Mouse (Mus musculus) stomach, postnatal 0 days (tissue): Measurements from ENCODE around the gene Pias1. TPM values are rescaled to one million over a fixed set of nuclear protein-coding genes. Genes with fewer than 3 reads are reported as not detected.

Source experiments
- ATAC-seq: fragments of 200-750 bp; cut with Nextera tagmentation; 2 replicates; pipeline ENCODE4 v1.8.0; 2017; ENCODE audit not compliant: low FRiP score, low TSS enrichment
- DNase-seq: peaks from one replicate; pipeline ENCODE4 v3.0.0-alpha.2; 2016; ENCODE audit warnings: low spot score
- H3K27ac ChIP-seq: fragments of 300-500 bp; sonication (generic); replicated peaks from 2 replicates; pipeline ENCODE4 v1.5.1; 2014; ENCODE audit warnings: mild to moderate bottlenecking, control low read depth
- H3K27me3 ChIP-seq: fragments of 300-500 bp; sonication (generic); 2 replicates; pipeline ENCODE4 v1.6.1; 2014; ENCODE audit warnings: low read length; ENCODE audit not compliant: control insufficient read depth, insufficient read depth
- H3K36me3 ChIP-seq: fragments of 300-500 bp; sonication (generic); 2 replicates; pipeline ENCODE4 v1.6.1; 2014; ENCODE audit warnings: low read length, mixed read lengths; ENCODE audit not compliant: control insufficient read depth, insufficient read depth
- H3K4me1 ChIP-seq: fragments of 300-500 bp; sonication (generic); replicated peaks from 2 replicates; pipeline ENCODE4 v1.6.1; 2014; ENCODE audit warnings: antibody characterized with exemption; ENCODE audit not compliant: control insufficient read depth, insufficient read depth
- H3K4me2 ChIP-seq: fragments of 300-500 bp; sonication (generic); replicated peaks from 2 replicates; pipeline ENCODE4 v1.6.1; 2014; ENCODE audit warnings: low read depth, mild to moderate bottlenecking, control low read depth, moderate library complexity
- H3K4me3 ChIP-seq: fragments of 300-500 bp; sonication (generic); 2 replicates; pipeline ENCODE4 v1.5.1; 2014; ENCODE audit warnings: low read depth, low read length, control low read depth
- H3K9ac ChIP-seq: fragments of 300-500 bp; sonication (generic); 2 replicates; pipeline ENCODE4 v1.6.1; 2014; ENCODE audit warnings: mild to moderate bottlenecking, low read length, control low read depth, mixed read lengths
- H3K9me3 ChIP-seq: fragments of 300-500 bp; sonication (generic); 2 replicates; pipeline ENCODE4 v1.6.1; 2016; ENCODE audit warnings: low read length; ENCODE audit not compliant: control insufficient read depth
- CTCF ChIP-seq: IDR thresholded peaks from 2 replicates; pipeline ENCODE4 v1.5.1; 2016; ENCODE audit warnings: antibody characterized with exemption, low read depth, mild to moderate bottlenecking, moderate library complexity
- EP300 ChIP-seq: optimal IDR thresholded peaks from 2 replicates; pipeline ENCODE3; 2016; ENCODE audit warnings: antibody characterized with exemption
- WGBS: fragments of 180-500 bp; shearing (Covaris S2); extraction: QIAGEN DNeasy Blood & Tissue Kit; methylation state at CpG from one replicate; pipeline ENCODE4 v1.1.7; 2014; 5-methylcytosine and 5-hydroxymethylcytosine counted together
- polyA plus RNA-seq: library from polyadenylated mRNA; unstranded; fragments of >200 nt; fragmentation: Nextera tagmentation; extraction: Ambion mirVana; gene quantifications from 2 replicates; pipeline ENCODE4 v1.2.1, GENCODE M21; 2015

Pias1 gene
- polyA plus RNA-seq, 1 experiment from 2014 or later, result 28.4 TPM

- H3K9me3 ChIP-seq, result no peaks in the 10 kb centered on the region
- H3K4me3 ChIP-seq, result peak overlapping the region; percentile 98
- TF ChIP-seq EP300, result peak; percentile 6
- TF ChIP-seq CTCF, result no peak
- WGBS, result 0% methylated on average over 26 of the region's 63 CpGs
- H3K27me3 ChIP-seq, result no peaks in the 10 kb centered on the region
- peak overlapping the region; percentile 96 for H3K9ac ChIP-seq
- H3K4me2 ChIP-seq, result peak overlapping the region; percentile 76
- no peaks in the 10 kb centered on the region for H3K4me1 ChIP-seq
- H3K27ac ChIP-seq, result peak overlapping the region; percentile 95
- DNase-seq (peak; percentile 57), ATAC-seq (peak; percentile 22)
- no peaks in the 10 kb centered on the region for H3K36me3 ChIP-seq
Observed at GRCm38 (mm10) chr9:62980162-62980776, 7.5 kb downstream of the Pias1 start.

DNA sequence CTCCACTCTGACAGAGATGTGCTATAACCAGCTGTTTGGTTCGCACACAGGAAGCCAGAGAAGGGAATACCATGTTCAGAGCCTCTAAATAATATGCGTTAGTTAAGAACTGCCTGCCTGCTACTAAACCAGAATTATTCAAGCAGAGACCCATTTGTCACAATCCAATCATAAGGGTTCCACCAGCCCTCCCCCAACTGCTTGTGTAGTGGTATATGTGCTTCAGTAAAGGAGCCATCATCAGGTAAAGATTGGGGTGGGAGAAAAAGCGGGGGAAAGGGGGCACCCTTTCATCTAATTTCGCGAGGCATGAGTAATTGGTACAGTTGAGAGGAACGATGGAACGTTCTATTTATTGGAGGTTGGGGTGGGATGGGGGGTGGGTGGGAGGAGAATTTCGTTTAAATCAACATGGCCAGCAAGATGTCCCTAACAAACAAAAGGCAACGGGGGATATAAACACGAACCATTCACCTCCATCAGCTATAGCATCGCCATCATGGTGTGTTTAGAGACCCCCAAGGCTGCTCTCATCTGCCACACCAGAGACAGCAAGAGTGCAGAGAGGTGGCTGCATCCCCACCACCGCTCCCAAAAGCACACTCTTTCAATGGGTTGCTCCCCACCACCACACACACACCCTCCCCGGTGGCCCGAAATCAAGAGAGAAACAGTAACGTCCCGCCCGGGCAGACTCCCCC lies 8.1 kb downstream of the Pias1 start:
- Histone ChIP-seq H3K27me3 (no peaks in the 10 kb centered on the region), H3K9me3 (no peaks in the 10 kb centered on the region), H3K27ac (peak overlapping the region; percentile 95), H3K36me3 (no peaks in the 10 kb centered on the region), H3K4me1 (no peaks in the 10 kb centered on the region), H3K4me3 (peak overlapping the region; percentile 98), H3K4me2 (peak overlapping the region; percentile 76), H3K9ac (peak overlapping the region; percentile 96)
- WGBS, result 3% methylated on average over 17 of the region's 17 CpGs
- TF ChIP-seq EP300, result no peak
- no peak for TF ChIP-seq CTCF
- ATAC-seq (0 out of 2 replicates have a peak, but pooled peaks have one; percentile 14), DNase-seq (no peak)

DNA sequence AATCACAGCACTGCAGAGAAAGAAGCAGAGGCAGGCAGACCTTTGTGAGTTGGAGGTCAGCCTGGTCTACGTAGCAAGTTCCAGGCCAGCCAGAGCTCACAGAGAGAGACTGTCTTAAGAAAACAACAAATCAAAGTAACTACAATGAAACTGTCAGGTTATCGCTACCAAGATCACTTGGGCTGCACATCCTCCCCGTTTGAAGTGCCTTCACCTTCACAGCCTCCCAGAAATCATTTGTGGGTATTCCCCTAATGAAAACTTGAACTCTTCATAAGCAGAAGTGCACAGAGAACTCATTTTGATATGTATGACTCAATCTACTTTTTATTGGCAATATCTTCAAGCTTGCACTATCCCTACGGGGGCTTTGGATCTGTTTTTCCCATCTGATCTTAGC lies 10.6 kb downstream of the Pias1 start:
- Histone ChIP-seq H3K36me3 (no peaks in the 10 kb centered on the region), H3K27me3 (no peaks in the 10 kb centered on the region), H3K9me3 (no peaks in the 10 kb centered on the region), H3K9ac (no peak overlapping the region), H3K4me1 (no peaks in the 10 kb centered on the region), H3K4me3 (no peak overlapping the region), H3K27ac (no peak overlapping the region), H3K4me2 (no peak overlapping the region)
- DNase-seq (no peak), ATAC-seq (no peak)
- TF ChIP-seq CTCF (no peak), EP300 (no peak)
- WGBS, result 69% methylated on average over 4 of the region's 4 CpGs

DNA sequence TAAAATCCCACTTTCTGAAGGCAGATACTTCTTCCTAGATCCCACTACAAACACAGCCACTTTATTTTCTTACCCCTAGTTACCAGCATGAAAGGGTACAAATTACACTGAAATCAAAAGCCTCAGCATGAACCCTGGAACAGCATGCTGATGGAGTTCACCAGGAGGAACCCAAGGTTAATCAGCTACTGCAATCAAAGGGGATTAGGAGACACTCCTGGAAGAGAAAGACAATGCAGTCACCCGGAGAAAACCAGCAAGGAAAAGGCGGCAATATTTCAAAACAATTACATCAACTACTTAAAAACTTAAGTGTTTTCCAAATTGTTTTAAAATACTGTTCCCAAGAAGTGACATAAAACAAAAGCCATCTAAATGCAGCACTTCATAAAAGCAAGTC lies 11.9 kb downstream of the Pias1 start:
- ATAC-seq (no peak), DNase-seq (no peak)
- H3K4me3 ChIP-seq, result no peak overlapping the region
- no peak overlapping the region for H3K9ac ChIP-seq
- no peaks in the 10 kb centered on the region for H3K4me1 ChIP-seq
- H3K27ac ChIP-seq, result no peak overlapping the region
- no peaks in the 10 kb centered on the region for H3K27me3 ChIP-seq
- no peaks in the 10 kb centered on the region for H3K9me3 ChIP-seq
- no peaks in the 10 kb centered on the region for H3K36me3 ChIP-seq
- TF ChIP-seq CTCF (no peak), EP300 (no peak)
- no peak overlapping the region for H3K4me2 ChIP-seq
- WGBS, result 28% methylated on average over 2 of the region's 2 CpGs

DNA sequence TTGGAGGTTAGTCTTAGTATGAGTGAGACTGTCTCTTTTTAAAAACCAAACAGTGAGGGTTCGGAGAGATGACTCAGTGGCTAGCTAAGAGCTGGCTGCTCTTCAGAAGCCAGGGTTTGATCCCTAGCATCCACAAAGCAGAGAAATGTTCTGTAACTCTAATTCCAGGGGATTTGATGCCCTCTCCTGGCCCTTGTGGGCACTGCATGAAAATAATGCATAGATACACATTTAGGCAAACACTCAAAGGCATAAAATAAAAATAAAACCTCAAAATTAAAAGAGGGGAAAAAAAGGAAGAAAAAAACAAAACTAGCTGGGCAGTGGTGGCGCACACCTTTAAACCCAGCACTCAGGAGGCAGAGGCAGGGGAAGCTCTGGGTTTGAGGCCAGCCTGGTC lies 13.3 kb downstream of the Pias1 start:
- TF ChIP-seq CTCF (peak; percentile 65), EP300 (no peak)
- ATAC-seq (no peak), DNase-seq (peak; percentile 23)
- no peaks in the 10 kb centered on the region for H3K9me3 ChIP-seq
- no peak overlapping the region for H3K27ac ChIP-seq
- 94% methylated on average over 2 of the region's 2 CpGs for WGBS
- no peaks in the 10 kb centered on the region for H3K27me3 ChIP-seq
- H3K9ac ChIP-seq, result no peak overlapping the region
- H3K4me2 ChIP-seq, result no peak overlapping the region
- no peaks in the 10 kb centered on the region for H3K4me1 ChIP-seq
- H3K36me3 ChIP-seq, result no peaks in the 10 kb centered on the region
- H3K4me3 ChIP-seq, result no peak overlapping the region
